Mouse (Mus musculus): ENCODE measurements around the gene Myh3. TPM values are rescaled to one million over a fixed set of nuclear protein-coding genes. Genes with fewer than 3 reads are reported as not detected.

Gene Myh3
- polyA plus RNA-seq, 1 experiment from 2014 or later, result 0.23 TPM

DNA sequence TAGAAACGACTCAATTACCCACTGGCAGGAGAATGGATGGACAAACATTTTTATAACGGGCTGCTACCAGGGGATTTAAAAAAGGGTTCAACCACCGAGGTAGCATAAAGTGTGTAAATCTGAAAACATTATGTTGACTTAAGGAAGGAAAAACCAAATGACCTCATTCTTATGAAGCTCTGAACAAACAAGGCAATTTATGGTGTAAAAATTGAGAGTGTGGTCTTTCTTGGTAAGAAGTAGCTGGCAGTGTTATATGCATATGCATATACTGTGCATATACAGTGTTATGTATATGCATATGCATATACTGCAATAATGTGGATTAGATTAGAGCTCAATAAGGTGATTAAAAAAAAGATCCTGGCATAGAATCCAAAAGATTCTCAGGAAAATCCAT lies 73.1 kb downstream of the Myh3 start:
- Histone ChIP-seq H3K9ac (no peak overlapping the region), H3K4me3 (replicated peaks; ENCODE audit: low read length) (no peak overlapping the region), H3K27ac (no peak overlapping the region), H3K36me3 (replicated peaks; ENCODE audit: control insufficient read depth, insufficient read depth) (no peaks in the 10 kb centered on the region), H3K27me3 (ENCODE audit: control insufficient read depth, insufficient read depth, low read length) (no peaks in the 10 kb centered on the region), H3K4me1 (replicated peaks; ENCODE audit: control insufficient read depth, insufficient read depth, low read length) (peaks cover 7% of the 10 kb centered on the region; the same call in 1 of the 2 replicates), H3K9me3 (ENCODE audit: control insufficient read depth, low read length) (no peaks in the 10 kb centered on the region), H3K4me2 (replicated peaks) (no peak overlapping the region)
- no peak for ATAC-seq (ENCODE audit: low FRiP score)
- DNase-seq (ENCODE audit: low spot score), result no peak
- WGBS, result 67% methylated on average over 3 of the region's 3 CpGs

Small RNAs within 50 kb of the gene (microRNA-seq; reads per million reads assigned to microRNA genes)
- gene Mir6923, result not detected

Other genes starting within 250 kb of the Myh3 start
- gene Pirt, start 166.3 kb upstream of the Myh3 start, polyA plus RNA-seq (2014; fragmentation: Nextera tagmentation; extraction: Ambion mirVana), result 1.2 and 1.6 TPM in 2 replicates
- not detected in 2 replicates for gene Tmem238l, start 121.7 kb upstream of the Myh3 start, polyA plus RNA-seq (2014; fragmentation: Nextera tagmentation; extraction: Ambion mirVana)
- gene Tmem220, start 53.1 kb upstream of the Myh3 start, polyA plus RNA-seq (2014; fragmentation: Nextera tagmentation; extraction: Ambion mirVana), result 0.59 and 1.1 TPM in 2 replicates
- 32.4 and 37.0 TPM in 2 replicates for gene Adprm, start 25.7 kb upstream of the Myh3 start, polyA plus RNA-seq (2014; fragmentation: Nextera tagmentation; extraction: Ambion mirVana)
- gene Sco1, start 25.6 kb upstream of the Myh3 start, polyA plus RNA-seq (2014; fragmentation: Nextera tagmentation; extraction: Ambion mirVana), result 10.2 and 11.7 TPM in 2 replicates
- 0.30 and 0.43 TPM in 2 replicates for gene Myh2, start 92.7 kb downstream of the Myh3 start, polyA plus RNA-seq (2014; fragmentation: Nextera tagmentation; extraction: Ambion mirVana)
- gene Myh1, start 121.8 kb downstream of the Myh3 start, polyA plus RNA-seq (2014; fragmentation: Nextera tagmentation; extraction: Ambion mirVana), result 0.13 and 0.18 TPM in 2 replicates
- gene Myh4, start 159.7 kb downstream of the Myh3 start, polyA plus RNA-seq (2014; fragmentation: Nextera tagmentation; extraction: Ambion mirVana), result not detected in 2 replicates
- 0.72 and 1.1 TPM in 2 replicates for gene Myh8, start 198.8 kb downstream of the Myh3 start, polyA plus RNA-seq (2014; fragmentation: Nextera tagmentation; extraction: Ambion mirVana)
- gene Myh13, start 243.4 kb downstream of the Myh3 start, polyA plus RNA-seq (2014; fragmentation: Nextera tagmentation; extraction: Ambion mirVana), result 0.13 and 0.70 TPM in 2 replicates

Data from hindbrain, embryonic 14.5 days (tissue).